Mouse (Mus musculus) cortical plate, adult 2 months (tissue): ENCODE results near the gene Ttll6. TPM values are rescaled to one million over a fixed set of nuclear protein-coding genes. Genes with fewer than 3 reads are reported as not detected.
"Not testable (repeated sequence)": the region's sequence is repeated elsewhere in the genome, so short reads cannot be mapped to it uniquely, and the experiment has no call there.

ENCODE experiments used
- H3K27ac ChIP-seq: fragments of 200-500 bp; 2 replicates; pipeline ENCODE4 v1.5.1; 2012; ENCODE audit warnings: low read length, control low read depth, inconsistent platforms; ENCODE audit not compliant: insufficient read depth
- H3K4me1 ChIP-seq: fragments of 200-500 bp; 2 replicates; pipeline ENCODE4 v1.6.1; 2011; ENCODE audit warnings: low read length; ENCODE audit not compliant: control insufficient read depth, insufficient read depth
- H3K4me3 ChIP-seq: fragments of 200-500 bp; 2 replicates; pipeline ENCODE4 v1.5.1; 2011; ENCODE audit warnings: mild to moderate bottlenecking, low read length, control low read depth; ENCODE audit not compliant: insufficient read depth
- CTCF ChIP-seq: fragments of 200-500 bp; IDR thresholded peaks from 2 replicates; pipeline ENCODE4 v1.5.1; 2011; ENCODE audit warnings: mild to moderate bottlenecking, control low read depth, low read length; ENCODE audit not compliant: insufficient read depth; ENCODE audit errors: extremely low read depth
- POLR2A ChIP-seq: fragments of 200-500 bp; IDR thresholded peaks from 2 replicates; pipeline ENCODE4 v1.6.1; 2011; ENCODE audit warnings: mild to moderate bottlenecking, low read length, control low read depth; ENCODE audit not compliant: insufficient read depth; ENCODE audit errors: extremely low read depth
- polyA plus RNA-seq: library from polyadenylated mRNA; depleted of rRNA; stranded (reverse); fragments of >200 nt; gene quantifications from 2 replicates; pipeline ENCODE4 v1.2.3, GENCODE M21; 2012; rRNA removed

Ttll6 gene
- 0.15 and 0.27 TPM in 2 replicates for polyA plus RNA-seq

DNA sequence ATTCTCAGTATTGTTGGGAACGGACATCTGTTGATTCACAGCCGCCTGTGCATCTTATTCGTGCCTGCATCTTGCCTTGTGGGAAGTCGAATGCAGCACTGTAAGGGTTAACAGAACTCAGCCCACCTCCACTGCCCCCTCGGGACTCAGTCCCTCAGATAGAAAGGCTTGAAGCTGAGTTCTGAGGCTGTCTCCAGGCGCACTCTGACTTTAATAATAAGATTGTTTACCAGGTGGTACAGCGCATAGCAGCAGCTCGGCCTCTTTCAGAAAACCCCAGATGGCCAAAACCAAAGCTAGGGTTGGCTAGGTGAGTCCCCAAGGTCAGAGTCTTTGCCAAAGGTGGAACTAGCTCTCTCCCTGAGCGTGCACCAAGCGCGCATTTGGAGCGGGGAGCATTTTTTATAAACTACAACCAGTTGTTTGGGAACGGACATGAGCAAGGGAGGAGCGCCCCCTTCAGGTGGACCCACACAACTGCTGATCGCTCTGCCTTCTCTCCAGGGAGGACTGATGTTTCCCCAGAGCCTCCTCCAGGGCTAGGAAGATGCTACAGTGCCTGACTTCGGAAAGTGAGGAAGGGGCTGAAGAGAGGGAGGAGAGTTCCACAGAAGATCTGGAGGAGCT is at the start of gene Ttll6:
Ttll6 (plus strand) TSS at position 548 of the 627 bp plus-strand sequence.
- H3K4me1 ChIP-seq: no peaks in the 10 kb centered on the region

GRCm38 (mm10) chr11:96087981-96088380 is 45.6 kb upstream of the Ttll6 start:
- Histone ChIP-seq H3K4me1 (no peaks in the 10 kb centered on the region), H3K27ac (no peak overlapping the region), H3K4me3 (no peak overlapping the region)
- TF ChIP-seq POLR2A: no peak
- TF ChIP-seq CTCF: no peak

More for the DNA sequence above, at the start of gene Ttll6:
- Histone ChIP-seq H3K27ac (no peak within 1 kb of the TSS), H3K4me3 (no peak within 1 kb of the TSS)
- TF ChIP-seq POLR2A (no peak), CTCF (peak; percentile 61)

DNA sequence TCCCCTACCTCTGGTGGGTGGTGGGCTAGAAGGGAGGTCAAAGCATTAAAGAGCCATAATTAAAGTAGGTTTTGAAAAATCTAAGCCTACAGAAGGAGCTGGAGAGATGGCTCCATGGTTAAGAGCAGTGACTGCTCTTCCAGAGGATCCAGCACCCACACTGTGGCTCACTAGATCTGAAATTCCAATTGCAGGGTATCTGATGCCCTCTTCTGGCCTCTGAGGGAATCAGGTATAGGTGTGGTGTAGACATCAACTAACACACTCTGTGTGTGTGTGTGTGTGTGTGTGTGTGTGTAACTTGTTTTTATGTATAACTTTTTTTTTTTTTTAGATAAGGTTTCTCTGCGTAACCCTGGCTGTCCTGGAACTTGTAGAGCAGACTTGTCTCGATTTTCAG is 42.5 kb upstream of the Ttll6 start:
- no peak for TF ChIP-seq POLR2A
- peak; percentile 12; the same call in 1 of the 2 replicates for TF ChIP-seq CTCF
- H3K27ac ChIP-seq: no peak overlapping the region
- H3K4me3 ChIP-seq: no peak overlapping the region
- no peaks in the 10 kb centered on the region for H3K4me1 ChIP-seq

- TF ChIP-seq CTCF (no peak), POLR2A (no peak)
- H3K4me1 ChIP-seq: no peaks in the 10 kb centered on the region
These were observed 40.8 kb upstream of the Ttll6 start for GRCm38 (mm10) chr11:96092674-96093291.

DNA sequence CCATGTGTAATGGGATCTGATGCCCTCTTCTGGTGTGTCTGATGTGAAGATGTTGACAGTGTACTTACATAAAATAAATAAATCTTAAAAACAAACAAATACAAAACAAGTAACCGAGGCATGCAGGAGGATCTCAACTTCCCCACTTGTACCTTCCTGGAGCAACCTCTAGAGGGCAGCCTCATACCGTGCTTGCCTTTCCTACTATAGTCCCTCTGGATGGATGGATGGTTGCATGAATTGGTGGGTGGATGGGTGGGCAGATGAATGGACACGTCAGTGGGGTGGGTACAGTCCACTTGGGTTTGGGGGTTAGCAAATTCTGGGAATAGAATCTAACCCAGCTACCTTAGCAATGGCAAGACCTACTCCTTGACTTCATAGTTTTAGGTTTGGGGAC is 40.2 kb upstream of the Ttll6 start:
- no peaks in the 10 kb centered on the region for H3K4me1 ChIP-seq
- TF ChIP-seq CTCF (peak; percentile 96), POLR2A (no peak)
- no peak overlapping the region for H3K27ac ChIP-seq
- no peak overlapping the region for H3K4me3 ChIP-seq

More at GRCm38 (mm10) chr11:96092674-96093291, 40.8 kb upstream of the Ttll6 start:
- Histone ChIP-seq H3K27ac (no peak overlapping the region), H3K4me3 (no peak overlapping the region)

GRCm38 (mm10) chr11:96108376-96108775 is 25.2 kb upstream of the Ttll6 start:
- no peak for TF ChIP-seq CTCF
- no peak for TF ChIP-seq POLR2A
- Histone ChIP-seq H3K4me1 (no peaks in the 10 kb centered on the region), H3K27ac (no peak overlapping the region), H3K4me3 (no peak overlapping the region)

- not testable (repeated sequence) for H3K27ac ChIP-seq, H3K4me1 ChIP-seq, H3K4me3 ChIP-seq
These were observed 22.6 kb upstream of the Ttll6 start for GRCm38 (mm10) chr11:96110950-96111349.

- no peak for TF ChIP-seq CTCF
- no peak for TF ChIP-seq POLR2A
These were observed 21.8 kb upstream of the Ttll6 start, which contains the start of gene Calcoco2 for GRCm38 (mm10) chr11:96111751-96112150. Gene Calcoco2 (minus strand): TSS chr11:96111964.

GRCm38 (mm10) chr11:96114077-96114476 is 19.5 kb upstream of the Ttll6 start:
- no peak overlapping the region for H3K27ac ChIP-seq
- no peak for TF ChIP-seq POLR2A
- TF ChIP-seq CTCF: no peak
- H3K4me1 ChIP-seq: no peaks in the 10 kb centered on the region
- H3K4me3 ChIP-seq: no peak overlapping the region

More at GRCm38 (mm10) chr11:96111751-96112150, 21.8 kb upstream of the Ttll6 start, which contains the start of gene Calcoco2:
- H3K27ac ChIP-seq: no peak within 1 kb of the TSS
- no peak within 1 kb of the TSS for H3K4me3 ChIP-seq
- no peaks in the 10 kb centered on the region for H3K4me1 ChIP-seq

GRCm38 (mm10) chr11:96115416-96115815 is 18.2 kb upstream of the Ttll6 start:
- H3K4me1 ChIP-seq: no peaks in the 10 kb centered on the region
- H3K4me3 ChIP-seq: no peak overlapping the region
- TF ChIP-seq CTCF (no peak), POLR2A (no peak)
- H3K27ac ChIP-seq: no peak overlapping the region
